Mouse (Mus musculus) midbrain, embryonic 14.5 days (tissue): Measurements from ENCODE around the gene Mis18bp1. TPM values are rescaled to one million over a fixed set of nuclear protein-coding genes. Genes with fewer than 3 reads are reported as not detected.

Experiments
- polyA plus RNA-seq: library from polyadenylated mRNA; unstranded; fragments of >200 nt; fragmentation: Nextera tagmentation; extraction: Ambion mirVana; gene quantifications from 2 replicates; pipeline ENCODE4 v1.2.1, GENCODE M21; 2014

Mis18bp1 gene
- polyA plus RNA-seq, 1 experiment from 2014 or later: 16.6 TPM

Other genes with a start within 250 kb of the Mis18bp1 start
- gene Klhl28, start 207.1 kb downstream of the Mis18bp1 start, polyA plus RNA-seq: 30.2 and 38.5 TPM in 2 replicates
- 22.9 and 28.5 TPM in 2 replicates for gene Togaram1, start 206.8 kb downstream of the Mis18bp1 start, polyA plus RNA-seq
- gene Prpf39, start 136.3 kb downstream of the Mis18bp1 start, polyA plus RNA-seq: 57.4 and 61.2 TPM in 2 replicates
- 396 and 403 TPM in 2 replicates for gene Fkbp3, start 98.6 kb downstream of the Mis18bp1 start, polyA plus RNA-seq
- gene Fancm, start 97.0 kb downstream of the Mis18bp1 start, polyA plus RNA-seq: 8.3 and 8.6 TPM in 2 replicates
- gene Wdr20rt, start 52.9 kb upstream of the Mis18bp1 start, polyA plus RNA-seq: not detected in 2 replicates